Mouse (Mus musculus): ENCODE measurements around the gene Adgrb3.
"Not testable (repeated sequence)": the region's sequence is repeated elsewhere in the genome, so short reads cannot be mapped to it uniquely, and the experiment has no call there.

Gene Adgrb3

DNA sequence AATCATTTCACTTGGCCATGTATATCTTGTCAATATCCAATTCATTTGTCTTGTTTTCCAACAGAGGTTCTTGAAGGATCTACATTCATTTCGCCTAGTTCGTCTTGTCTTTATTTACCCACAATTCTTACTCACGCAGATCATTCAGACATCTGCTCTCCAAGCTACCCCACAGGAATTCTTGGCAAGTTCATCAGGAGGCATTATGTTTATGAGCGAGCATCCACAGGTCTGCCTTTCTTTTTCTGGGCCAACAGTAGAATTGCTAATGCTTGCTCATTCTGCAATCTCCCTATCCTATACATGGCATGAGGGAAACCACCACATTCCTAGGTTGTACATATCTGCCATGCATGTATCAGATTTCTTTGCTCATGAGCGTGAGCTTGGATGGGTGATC lies 99.7 kb downstream of the Adgrb3 start:
- no peak for DNase-seq

GRCm38 (mm10) chr1:25711474-25711873 lies 118.0 kb downstream of the Adgrb3 start:
- DNase-seq, result no peak

GRCm38 (mm10) chr1:25706299-25706698 lies 123.2 kb downstream of the Adgrb3 start:
- no peak for DNase-seq

DNA sequence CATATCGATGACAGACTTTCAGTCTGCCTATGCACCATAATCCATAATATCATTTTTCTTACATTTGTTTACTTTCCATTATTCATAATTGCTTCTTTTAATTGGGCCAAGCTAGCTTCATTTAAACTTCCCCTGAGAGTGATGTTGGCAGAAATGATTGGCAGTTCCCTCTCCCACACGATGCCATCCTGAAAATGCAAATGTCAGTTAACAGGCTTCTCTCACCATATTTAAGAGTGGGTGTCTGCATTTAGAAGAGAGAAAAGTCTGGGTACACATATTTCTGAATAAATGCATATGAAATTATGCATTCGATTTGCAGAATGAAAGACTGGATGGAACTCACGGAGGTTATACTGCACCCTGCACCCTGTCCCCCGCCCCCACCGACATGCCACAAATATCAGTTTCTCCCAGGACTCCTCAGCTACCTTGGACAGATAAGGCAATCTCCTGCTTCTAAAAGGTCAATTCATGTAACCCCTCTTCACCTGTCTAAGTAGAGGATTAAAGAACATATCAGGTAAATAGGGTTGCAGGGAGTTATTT lies 130.7 kb downstream of the Adgrb3 start:
- DNase-seq, result no peak

- DNase-seq, result no peak
These were observed 132.3 kb downstream of the Adgrb3 start for GRCm38 (mm10) chr1:25697179-25697578.

DNA sequence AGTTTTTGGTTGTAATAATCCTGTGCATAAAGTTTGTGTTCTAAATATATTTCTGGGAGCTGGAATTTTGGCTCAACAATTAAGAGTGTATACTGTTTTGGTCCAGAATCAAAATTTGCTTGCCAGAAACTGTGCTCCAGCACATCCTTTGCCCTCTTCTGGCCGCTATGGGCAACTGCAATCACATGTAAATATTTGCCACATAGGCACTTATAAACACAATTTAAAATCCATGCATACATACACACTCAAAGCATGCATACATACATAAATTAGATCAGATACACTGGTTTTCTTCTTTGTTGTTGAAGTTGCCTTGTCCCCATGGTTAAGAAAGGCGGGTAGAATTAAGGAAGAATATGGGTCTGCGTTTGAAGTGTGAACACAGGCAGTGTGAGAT lies 132.7 kb downstream of the Adgrb3 start:
- DNase-seq, result no peak

DNA sequence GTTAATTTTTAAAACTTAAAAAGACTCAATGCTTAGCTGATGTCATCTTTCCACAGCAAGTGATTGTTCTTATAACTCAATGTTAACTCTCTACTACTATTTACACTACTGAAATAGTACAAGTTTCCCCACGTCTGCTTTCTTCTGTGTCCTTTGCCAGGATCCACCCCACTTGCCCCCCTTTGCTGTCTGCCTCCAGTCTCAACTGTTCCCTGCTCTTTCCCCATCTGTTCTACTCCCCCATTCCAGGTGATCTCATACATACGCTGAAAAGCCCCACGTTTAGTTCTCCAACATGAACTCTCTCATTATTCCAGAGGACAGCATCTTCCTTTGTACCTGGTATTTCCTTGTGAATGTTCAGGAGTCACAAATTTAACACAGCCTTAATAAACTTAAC lies 147.4 kb downstream of the Adgrb3 start:
- no peak for DNase-seq

DNA sequence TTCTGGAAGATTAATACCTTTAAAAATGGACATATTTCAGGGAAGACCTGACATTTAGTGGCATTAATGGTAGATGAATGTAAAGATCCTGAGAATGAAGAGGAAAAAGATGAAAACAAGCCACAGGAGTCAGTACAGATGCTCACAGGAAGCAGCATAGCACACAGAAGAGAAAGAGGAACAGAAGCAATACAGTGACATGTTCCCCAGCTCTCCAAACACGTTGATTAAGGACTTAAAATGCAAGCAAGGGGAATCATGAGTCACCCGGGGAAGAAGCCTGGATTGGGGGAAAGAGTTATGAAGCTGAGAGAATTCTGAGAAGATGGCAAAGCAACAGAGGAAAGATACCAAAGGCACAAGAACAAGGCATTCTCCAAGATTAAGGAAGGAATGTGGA lies 149.9 kb downstream of the Adgrb3 start:
- no peak for DNase-seq

DNA sequence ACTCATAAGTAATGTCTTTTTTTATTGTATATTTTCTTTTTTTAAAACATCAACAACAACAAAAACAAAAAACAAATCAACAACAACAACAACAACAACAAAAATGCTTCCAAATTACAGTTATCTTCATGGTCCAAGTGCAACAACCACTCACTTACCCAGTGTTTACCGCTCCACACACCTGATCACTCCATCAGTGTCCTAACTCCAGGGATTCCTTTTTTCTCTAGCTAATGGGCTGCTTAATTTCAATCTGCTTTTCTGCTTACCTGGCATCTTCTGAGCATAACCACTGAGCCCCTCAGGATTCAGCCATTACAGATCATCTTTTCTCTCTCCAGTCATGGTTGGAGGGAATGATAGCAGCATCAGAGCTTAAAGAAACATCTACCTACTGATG lies 176.8 kb downstream of the Adgrb3 start:
- no peak for DNase-seq

DNA sequence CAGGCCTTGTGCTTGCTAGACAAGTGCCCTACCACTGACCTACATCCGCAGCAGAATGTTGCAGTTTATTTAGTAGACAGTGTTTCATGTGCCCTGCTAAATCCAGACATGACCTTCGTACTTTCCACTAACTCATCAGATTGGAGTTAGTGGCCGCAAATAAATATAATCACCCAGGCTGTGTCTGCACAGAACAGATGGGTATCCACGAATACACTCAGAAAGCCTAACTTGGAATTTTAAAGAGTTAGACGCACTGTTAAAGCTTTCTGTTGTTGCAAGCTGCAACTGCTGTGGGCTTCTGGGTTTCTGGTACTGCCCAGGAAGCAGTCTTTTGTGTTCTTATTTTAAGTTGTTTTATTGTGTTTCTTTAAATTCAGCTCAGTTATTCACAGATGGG lies 185.3 kb downstream of the Adgrb3 start:
- DNase-seq, result no peak

- no peak for DNase-seq
These were observed 208.0 kb downstream of the Adgrb3 start for GRCm38 (mm10) chr1:25621458-25621857.

- no peak for DNase-seq
These were observed 212.6 kb downstream of the Adgrb3 start for GRCm38 (mm10) chr1:25616954-25617353.

GRCm38 (mm10) chr1:25610776-25611175 lies 218.7 kb downstream of the Adgrb3 start:
- DNase-seq, result not testable (repeated sequence)

GRCm38 (mm10) chr1:25598941-25599340 lies 230.6 kb downstream of the Adgrb3 start:
- no peak for DNase-seq

DNA sequence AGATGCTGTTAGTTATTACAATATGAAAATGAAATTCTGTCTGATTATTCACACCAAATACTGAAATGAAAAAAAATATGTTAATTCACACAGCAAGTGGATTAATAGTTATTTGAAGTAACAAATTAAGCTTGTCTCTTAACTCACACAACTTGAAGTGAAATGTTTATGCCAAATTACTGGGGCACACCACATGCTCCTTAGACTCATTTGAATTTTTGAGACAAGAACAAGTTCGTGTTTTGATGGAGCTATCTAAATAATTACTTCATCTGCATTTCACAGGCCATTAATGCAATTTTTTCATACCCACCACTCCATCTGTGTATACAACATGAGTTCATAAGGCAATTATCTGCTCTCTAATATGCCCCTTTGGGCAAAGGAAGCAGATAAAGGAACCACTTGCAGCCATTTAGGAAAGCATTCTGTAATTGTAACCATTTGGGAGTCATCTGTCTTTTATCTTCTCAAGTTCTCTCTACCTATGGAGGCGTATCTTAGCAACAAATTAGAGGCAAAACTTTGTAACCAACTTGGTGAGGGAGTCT lies 240.9 kb downstream of the Adgrb3 start:
- no peak for DNase-seq

DNA sequence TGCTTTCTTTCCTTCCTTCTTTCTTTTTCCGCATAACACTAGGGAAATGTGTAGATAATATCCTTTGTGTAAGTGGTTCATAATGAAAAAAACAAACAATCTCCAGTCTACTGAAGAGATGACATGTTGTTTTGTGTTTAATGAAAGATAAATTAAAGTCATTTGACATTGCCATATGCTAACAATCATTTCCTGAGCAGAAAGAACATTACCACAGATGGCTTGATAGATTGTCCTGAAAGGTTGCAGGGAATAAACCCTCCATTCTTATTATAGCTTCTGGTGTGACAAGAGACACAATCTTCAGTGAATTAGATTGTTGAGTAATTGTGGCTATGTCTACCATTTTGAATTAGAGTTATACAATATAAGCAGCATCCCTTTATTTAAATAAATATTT lies 247.8 kb downstream of the Adgrb3 start:
- no peak for DNase-seq

- DNase-seq, result no peak
These were observed 251.7 kb downstream of the Adgrb3 start for GRCm38 (mm10) chr1:25577836-25578235.

DNA sequence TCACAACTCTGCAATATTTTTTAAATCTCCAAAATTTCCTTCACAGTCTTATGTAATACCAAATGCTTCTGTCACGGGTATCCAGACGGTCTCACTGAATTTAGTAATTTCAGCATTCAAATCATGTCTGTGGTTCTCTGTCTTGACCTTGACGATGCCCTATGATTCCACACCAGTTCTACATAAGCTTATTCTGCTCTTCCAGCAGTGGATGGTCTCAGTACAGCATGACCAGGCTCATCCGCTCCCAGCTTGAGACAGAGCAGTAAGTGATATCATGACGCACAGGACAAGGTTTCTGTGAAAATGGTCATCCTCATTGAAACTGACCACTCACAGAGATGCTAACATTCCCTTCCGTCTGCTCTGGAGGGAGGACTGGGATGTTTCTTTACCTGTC lies 252.9 kb downstream of the Adgrb3 start:
- no peak for DNase-seq

GRCm38 (mm10) chr1:25568096-25568495 lies 261.4 kb downstream of the Adgrb3 start:
- DNase-seq, result no peak

DNA sequence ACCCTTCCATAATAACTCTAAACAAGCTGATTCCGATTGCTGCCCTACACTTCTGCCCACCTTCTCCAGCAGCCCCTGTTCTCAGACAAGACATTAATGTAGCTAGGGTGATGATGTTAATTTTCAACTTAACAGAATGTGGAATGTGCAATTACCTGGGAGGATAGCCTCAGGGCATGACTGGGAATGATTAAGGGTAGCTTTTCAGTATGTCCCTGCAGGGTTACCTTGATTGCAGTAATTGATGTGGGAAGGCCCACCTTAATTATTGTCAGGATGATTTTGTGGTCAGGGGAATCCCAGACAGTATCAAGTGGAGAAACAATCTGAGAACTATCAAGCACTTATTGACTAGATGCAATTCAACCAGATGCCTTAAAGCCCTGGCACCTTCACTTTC lies 283.4 kb downstream of the Adgrb3 start:
- DNase-seq, result no peak

- no peak for DNase-seq
These were observed 285.6 kb downstream of the Adgrb3 start for GRCm38 (mm10) chr1:25543915-25544314.

- no peak for DNase-seq
These were observed 286.6 kb downstream of the Adgrb3 start for GRCm38 (mm10) chr1:25542891-25543290.

- no peak for DNase-seq
These were observed 302.5 kb downstream of the Adgrb3 start for GRCm38 (mm10) chr1:25526976-25527375.

- no peak for DNase-seq
These were observed 319.0 kb downstream of the Adgrb3 start for GRCm38 (mm10) chr1:25510321-25511055.

- no peak for DNase-seq
These were observed 325.2 kb downstream of the Adgrb3 start for GRCm38 (mm10) chr1:25504313-25504712.
